Mouse (Mus musculus) olfactory bulb, adult 2 months (tissue): Measurements from ENCODE around the gene Sytl3. TPM values are rescaled to one million over a fixed set of nuclear protein-coding genes. Genes with fewer than 3 reads are reported as not detected.

Source experiments
- H3K27ac ChIP-seq: fragments of 200-500 bp; 2 replicates; pipeline ENCODE4 v1.5.1; 2012; ENCODE audit warnings: low read depth, low read length; ENCODE audit not compliant: insufficient read depth
- H3K4me1 ChIP-seq: fragments of 200-500 bp; 2 replicates; pipeline ENCODE4 v1.6.1; 2012; ENCODE audit warnings: low read length; ENCODE audit not compliant: control insufficient read depth, insufficient read depth
- H3K4me3 ChIP-seq: fragments of 200-500 bp; 2 replicates; pipeline ENCODE4 v1.5.1; 2012; ENCODE audit warnings: mild to moderate bottlenecking, low read depth, low read length, moderate library complexity; ENCODE audit not compliant: insufficient read depth
- CTCF ChIP-seq: fragments of 200-500 bp; IDR thresholded peaks from 2 replicates; pipeline ENCODE4 v1.5.1; 2012; ENCODE audit warnings: low read depth, mild to moderate bottlenecking, low read length, moderate library complexity; ENCODE audit not compliant: insufficient read depth
- POLR2A ChIP-seq: fragments of 200-500 bp; IDR thresholded peaks from 2 replicates; pipeline ENCODE4 v1.6.1; 2012; ENCODE audit warnings: mild to moderate bottlenecking, low read depth, low read length, moderate library complexity; ENCODE audit not compliant: insufficient read depth
- WGBS: fragments of 180-500 bp; shearing (Covaris S2); methylation state at CpG from one replicate; pipeline ENCODE4 v1.1.7; 2018; 5-methylcytosine and 5-hydroxymethylcytosine counted together
- polyA plus RNA-seq: library from polyadenylated mRNA; stranded (reverse); fragments of >200 nt; gene quantifications from 2 replicates; pipeline ENCODE4 v1.2.4, GENCODE M21; 2012; ENCODE audit warnings: low replicate concordance; ENCODE audit not compliant: missing spikeins, insufficient read depth, insufficient read length

The Sytl3 gene
- polyA plus RNA-seq, 1 experiment = not detected

GRCm38 (mm10) chr17:6765886-6766285, 107.0 kb downstream of the Sytl3 start:
- Histone ChIP-seq H3K27ac (no peak overlapping the region), H3K4me3 (no peak overlapping the region), H3K4me1 (no peaks in the 10 kb centered on the region)
- WGBS = 75% methylated on average over 2 of the region's 2 CpGs
- TF ChIP-seq CTCF (no peak), POLR2A (no peak)

- no peak for TF ChIP-seq CTCF
- no peak for TF ChIP-seq POLR2A
Observed at GRCm38 (mm10) chr17:6766823-6767222, 107.9 kb downstream of the Sytl3 start.

GRCm38 (mm10) chr17:6767771-6768170, 108.9 kb downstream of the Sytl3 start:
- H3K4me3 ChIP-seq = no peak overlapping the region
- no peaks in the 10 kb centered on the region for H3K4me1 ChIP-seq
- TF ChIP-seq POLR2A (no peak), CTCF (no peak)
- 77% methylated on average over 5 of the region's 5 CpGs for WGBS
- no peak overlapping the region for H3K27ac ChIP-seq

More at GRCm38 (mm10) chr17:6766823-6767222, 107.9 kb downstream of the Sytl3 start:
- no peak overlapping the region for H3K4me3 ChIP-seq
- no peaks in the 10 kb centered on the region for H3K4me1 ChIP-seq
- H3K27ac ChIP-seq = no peak overlapping the region
- WGBS = 93% methylated on average over 4 of the region's 4 CpGs

- WGBS = 87% methylated on average over 5 of the region's 5 CpGs
- Histone ChIP-seq H3K27ac (no peak overlapping the region), H3K4me3 (no peak overlapping the region), H3K4me1 (no peaks in the 10 kb centered on the region)
- TF ChIP-seq CTCF (no peak), POLR2A (no peak)
Observed at GRCm38 (mm10) chr17:6768301-6768788, 109.5 kb downstream of the Sytl3 start.

GRCm38 (mm10) chr17:6769602-6770001, 110.7 kb downstream of the Sytl3 start:
- Histone ChIP-seq H3K27ac (no peak overlapping the region), H3K4me1 (no peaks in the 10 kb centered on the region), H3K4me3 (no peak overlapping the region)
- WGBS = 61% methylated on average over 4 of the region's 4 CpGs
- no peak for TF ChIP-seq POLR2A
- TF ChIP-seq CTCF = no peak

- Histone ChIP-seq H3K27ac (no peak overlapping the region), H3K4me3 (no peak overlapping the region), H3K4me1 (no peaks in the 10 kb centered on the region)
- 79% methylated on average over 16 of the region's 16 CpGs for WGBS
- TF ChIP-seq CTCF (no peak), POLR2A (no peak)
Observed at GRCm38 (mm10) chr17:6771661-6772489, 113.0 kb downstream of the Sytl3 start.

GRCm38 (mm10) chr17:6772490-6772773, 113.5 kb downstream of the Sytl3 start:
- WGBS = 80% methylated on average over 5 of the region's 5 CpGs
- H3K4me3 ChIP-seq = no peak overlapping the region
- TF ChIP-seq POLR2A (no peak), CTCF (no peak)
- H3K27ac ChIP-seq = no peak overlapping the region
- no peaks in the 10 kb centered on the region for H3K4me1 ChIP-seq

GRCm38 (mm10) chr17:6773249-6773966, 114.5 kb downstream of the Sytl3 start:
- H3K4me3 ChIP-seq = no peak overlapping the region
- no peak for TF ChIP-seq POLR2A
- H3K4me1 ChIP-seq = no peaks in the 10 kb centered on the region
- no peak overlapping the region for H3K27ac ChIP-seq
- 94% methylated on average over 14 of the region's 14 CpGs for WGBS

- H3K27ac ChIP-seq = no peak overlapping the region
- WGBS = 70% methylated on average over 9 of the region's 9 CpGs
- no peak overlapping the region for H3K4me3 ChIP-seq
- H3K4me1 ChIP-seq = peaks cover 6% of the 10 kb centered on the region; the same call in 1 of the 2 replicates
- TF ChIP-seq POLR2A (no peak), CTCF (no peak)
Observed at GRCm38 (mm10) chr17:6775221-6775620, 116.3 kb downstream of the Sytl3 start.
